Mouse (Mus musculus) E14TG2a.4 (cell line): ENCODE results near the gene Rab3gap2.

ENCODE experiments used
- CTCF ChIP-seq: conservative IDR thresholded peaks from 2 replicates; pipeline ENCODE4 v1.5.1; 2014; ENCODE audit warnings: low read length
- NANOG ChIP-seq: IDR thresholded peaks from 2 replicates; pipeline ENCODE4 v1.6.1; 2014; ENCODE audit warnings: borderline replicate concordance, low read length, mixed read lengths

DNA sequence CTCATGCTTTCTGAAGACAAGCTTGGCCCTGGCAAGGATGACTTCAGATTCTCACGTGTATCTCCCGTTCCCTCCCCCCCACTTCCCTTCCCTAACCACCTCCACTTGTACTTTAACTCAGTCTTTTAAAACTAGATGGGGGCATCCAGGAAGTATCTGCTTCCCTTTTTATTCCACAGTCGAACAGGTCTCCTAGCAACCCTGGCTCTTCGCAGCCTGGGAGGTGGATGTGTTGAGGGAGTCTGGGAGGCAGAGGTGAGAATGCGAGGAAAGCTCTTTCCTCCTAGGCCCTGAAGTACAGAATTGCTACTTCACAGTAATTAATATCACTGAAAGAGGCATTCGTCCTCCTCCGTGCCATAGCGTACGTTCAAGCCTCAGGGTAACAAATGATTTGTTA is 18.4 kb upstream of the Rab3gap2 start:
- no peak for TF ChIP-seq CTCF
- TF ChIP-seq NANOG, result no peak
